Mouse (Mus musculus) erythroblast, embryonic 14.5 days (primary cell): ENCODE measurements around the gene Gm49450. TPM values are rescaled to one million over a fixed set of nuclear protein-coding genes. Genes with fewer than 3 reads are reported as not detected.
"Not testable (repeated sequence)": the region's sequence is repeated elsewhere in the genome, so short reads cannot be mapped to it uniquely, and the experiment has no call there.

Source experiments
- H3K27me3 ChIP-seq: 2 replicates; pipeline ENCODE4 v1.6.1; 2012; ENCODE audit warnings: inconsistent platforms; ENCODE audit not compliant: control insufficient read depth
- H3K36me3 ChIP-seq: 2 replicates; pipeline ENCODE4 v1.6.1; 2012; ENCODE audit warnings: mild to moderate bottlenecking, inconsistent platforms; ENCODE audit not compliant: control insufficient read depth
- H3K4me1 ChIP-seq: 2 replicates; pipeline ENCODE4 v1.6.1; 2012; ENCODE audit warnings: inconsistent platforms; ENCODE audit not compliant: control insufficient read depth
- H3K4me3 ChIP-seq: replicated peaks from 2 replicates; pipeline ENCODE3; 2012; ENCODE audit warnings: moderate library complexity, mild to moderate bottlenecking, inconsistent platforms
- H3K9me3 ChIP-seq: 2 replicates; pipeline ENCODE4 v1.6.1; 2012; ENCODE audit warnings: low read length, inconsistent platforms, mixed read lengths; ENCODE audit not compliant: control insufficient read depth
- GATA1 ChIP-seq: IDR thresholded peaks from 2 replicates; pipeline ENCODE4 v1.6.1; 2012; ENCODE audit warnings: low read length, inconsistent platforms, mixed read lengths
- TAL1 ChIP-seq: IDR thresholded peaks from 3 replicates; pipeline ENCODE4 v1.6.1; 2012; ENCODE audit warnings: low read length, inconsistent platforms, mixed read lengths
- polyA plus RNA-seq: library from polyadenylated mRNA; stranded (reverse); fragments of >175 nt; gene quantifications from 2 replicates; pipeline ENCODE4 v1.2.3, GENCODE M21; 2012

The Gm49450 gene
- polyA plus RNA-seq, 1 experiment: not detected

DNA sequence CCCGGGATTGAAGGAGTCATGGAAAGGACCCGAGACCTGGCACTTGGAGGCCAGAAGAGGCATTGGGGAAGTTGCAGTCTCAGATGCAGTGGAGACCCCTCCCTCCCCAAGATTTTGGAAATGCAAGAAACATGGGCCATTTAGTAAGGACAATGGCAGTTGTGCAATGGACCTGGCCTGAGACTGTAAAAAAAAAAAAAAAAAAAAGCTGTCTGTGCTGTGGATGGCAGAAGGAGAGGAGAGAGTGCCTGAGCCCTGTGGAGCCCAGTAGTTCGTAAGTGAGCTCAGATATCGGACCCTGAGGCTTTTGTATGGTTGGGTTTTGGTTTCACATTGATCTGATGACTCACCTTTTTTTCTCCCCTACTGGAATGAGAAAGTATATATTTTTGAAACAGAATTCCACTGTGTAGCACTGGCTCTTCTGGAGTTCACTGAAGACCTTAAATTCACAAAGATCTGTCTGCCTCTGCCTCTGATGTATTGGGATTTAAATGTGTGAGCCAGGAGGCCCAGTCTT, 5.6 kb upstream of the Gm49450 start:
- Histone ChIP-seq H3K27me3 (peaks cover 22% of the 10 kb centered on the region), H3K4me3 (no peak overlapping the region), H3K4me1 (peaks cover 9% of the 10 kb centered on the region), H3K9me3 (no peaks in the 10 kb centered on the region), H3K36me3 (no peaks in the 10 kb centered on the region)
- TF ChIP-seq GATA1: no peak
- no peak for TF ChIP-seq TAL1

DNA sequence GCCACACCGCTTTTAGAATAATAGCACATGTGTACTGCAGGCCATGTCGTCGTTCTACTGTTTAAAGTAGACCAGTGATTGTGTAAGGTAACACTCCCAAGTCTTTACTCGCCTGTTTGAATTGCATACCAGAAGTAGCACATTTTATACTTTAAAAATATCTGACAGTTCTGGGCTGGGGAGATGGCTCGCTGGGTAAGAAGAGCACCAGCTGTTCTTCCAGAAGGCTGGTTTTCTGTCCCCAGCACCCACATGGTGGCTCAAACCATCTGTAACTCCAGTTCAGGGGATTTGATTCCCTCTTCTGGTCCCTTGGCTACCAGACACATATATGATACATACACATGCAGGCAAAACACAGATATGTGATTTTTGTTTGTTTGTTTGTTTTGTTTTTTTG, 4.1 kb upstream of the Gm49450 start:
- peaks cover 21% of the 10 kb centered on the region for H3K4me1 ChIP-seq
- no peaks in the 10 kb centered on the region for H3K36me3 ChIP-seq
- peaks cover 37% of the 10 kb centered on the region for H3K27me3 ChIP-seq
- TF ChIP-seq TAL1 (no peak), GATA1 (no peak)
- H3K4me3 ChIP-seq: no peak overlapping the region
- H3K9me3 ChIP-seq: no peaks in the 10 kb centered on the region

- H3K9me3 ChIP-seq: no peaks in the 10 kb centered on the region
- peaks cover 25% of the 10 kb centered on the region for H3K4me1 ChIP-seq
- H3K27me3 ChIP-seq: peaks cover 41% of the 10 kb centered on the region
- H3K36me3 ChIP-seq: peaks cover 2% of the 10 kb centered on the region; the same call in 1 of the 2 replicates
- no peak overlapping the region for H3K4me3 ChIP-seq
- TF ChIP-seq GATA1 (no peak), TAL1 (no peak)
Observed at GRCm38 (mm10) chr15:98956000-98956399, 2.6 kb upstream of the Gm49450 start.

DNA sequence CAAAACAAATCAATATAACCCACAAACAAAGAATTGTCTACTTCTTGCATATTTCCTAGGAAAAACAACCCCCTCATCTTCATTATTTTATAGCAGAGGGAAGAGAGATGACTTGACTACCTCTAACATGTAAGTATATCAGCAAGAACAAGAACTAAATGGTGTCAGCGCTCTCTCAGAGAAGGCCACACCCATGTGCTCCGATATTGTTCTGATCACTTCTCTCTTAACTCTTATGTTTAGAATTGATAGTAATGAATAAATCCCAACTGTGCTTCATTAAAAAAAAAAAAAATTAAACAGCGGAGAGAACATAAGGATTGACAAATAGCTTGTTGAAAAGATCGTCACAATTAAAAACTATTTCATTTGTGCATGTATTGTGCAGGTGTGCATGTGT, 2.0 kb upstream of the Gm49450 start:
- H3K9me3 ChIP-seq: no peaks in the 10 kb centered on the region
- H3K27me3 ChIP-seq: peaks cover 41% of the 10 kb centered on the region
- peaks cover 25% of the 10 kb centered on the region for H3K4me1 ChIP-seq
- TF ChIP-seq TAL1 (no peak), GATA1 (no peak)
- no peak overlapping the region for H3K4me3 ChIP-seq
- peaks cover 2% of the 10 kb centered on the region; the same call in 1 of the 2 replicates for H3K36me3 ChIP-seq

DNA sequence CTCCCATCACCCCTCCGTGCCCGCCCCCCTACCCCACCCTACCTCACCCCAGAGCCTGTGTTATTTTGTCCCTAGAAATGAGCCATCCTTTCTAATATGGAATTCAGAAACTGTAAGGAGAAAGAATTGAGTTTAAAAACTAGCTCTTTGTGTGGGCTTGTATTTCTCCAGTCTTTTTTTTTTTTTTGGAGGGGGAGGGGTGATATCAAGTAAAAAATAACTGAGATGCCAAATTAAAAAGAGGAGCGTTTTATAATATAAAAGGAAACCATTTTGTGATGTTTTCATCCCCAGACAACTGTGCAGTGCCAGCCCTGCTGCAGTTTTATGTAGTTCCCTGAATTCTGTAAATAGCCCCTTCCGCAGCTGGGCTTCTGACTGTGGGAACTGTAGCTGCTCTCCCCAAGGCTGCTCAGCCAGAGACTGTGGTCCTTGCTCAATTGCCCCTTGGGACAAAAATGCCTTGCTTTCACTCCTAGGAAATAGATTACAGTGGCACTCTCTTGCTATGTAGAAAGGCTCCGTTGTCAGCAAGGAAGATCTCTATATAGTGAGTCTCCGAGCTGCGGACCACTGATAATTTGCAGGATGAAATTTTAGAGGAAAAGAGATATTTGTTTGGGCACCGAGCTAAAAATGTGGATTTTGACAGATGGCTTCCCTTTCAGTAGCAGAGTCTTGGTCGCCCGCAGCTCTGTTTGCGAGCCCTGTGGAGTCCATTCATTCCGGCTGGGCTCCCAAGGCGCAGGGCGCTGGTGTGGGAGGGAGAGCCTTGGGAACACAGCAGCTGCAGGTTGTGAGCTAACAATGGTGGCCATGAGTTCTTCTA, 1.3 kb upstream of the Gm49450 start:
- H3K4me1 ChIP-seq: peaks cover 22% of the 10 kb centered on the region
- H3K36me3 ChIP-seq: peaks cover 2% of the 10 kb centered on the region; the same call in 1 of the 2 replicates
- TF ChIP-seq TAL1 (no peak), GATA1 (no peak)
- no peak overlapping the region for H3K4me3 ChIP-seq
- peaks cover 41% of the 10 kb centered on the region for H3K27me3 ChIP-seq
- H3K9me3 ChIP-seq: no peaks in the 10 kb centered on the region

DNA sequence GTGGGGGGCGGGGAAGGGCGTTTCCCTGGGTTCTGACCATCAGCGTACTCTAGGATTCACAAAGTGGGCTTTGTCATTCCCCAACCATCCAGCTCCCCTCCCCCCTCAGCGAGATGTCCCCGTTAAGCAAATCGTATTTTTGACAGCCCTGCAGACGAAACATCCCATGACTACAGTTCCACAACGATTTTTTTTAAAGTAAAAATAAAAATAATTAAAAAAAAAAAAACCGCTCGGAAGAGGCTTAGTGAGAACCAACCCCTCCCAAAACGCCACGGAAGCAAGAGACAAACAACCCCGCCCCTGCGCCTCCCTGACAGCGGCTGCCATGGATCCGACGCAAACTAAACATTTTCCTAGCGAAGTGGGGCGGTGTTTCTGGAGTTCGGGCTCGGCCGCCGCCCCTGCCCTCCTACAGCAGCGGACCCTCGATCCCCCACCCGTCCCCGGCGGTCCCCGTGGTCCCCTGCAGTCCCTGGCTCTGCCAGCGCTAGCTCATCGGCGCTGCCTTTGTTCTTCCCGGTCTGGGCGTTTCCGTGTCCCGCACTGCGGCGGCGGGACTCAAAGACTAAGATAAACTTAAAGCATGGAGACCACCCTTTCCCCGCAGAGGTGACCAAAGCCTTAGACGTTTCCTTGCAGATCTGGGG, 475 bp downstream of the Gm49450 start:
- H3K9me3 ChIP-seq: no peaks in the 10 kb centered on the region
- TF ChIP-seq GATA1 (no peak), TAL1 (no peak)
- H3K4me3 ChIP-seq: peak overlapping the region; percentile 71
- H3K36me3 ChIP-seq: peaks cover 2% of the 10 kb centered on the region; the same call in 1 of the 2 replicates
- peaks cover 19% of the 10 kb centered on the region for H3K4me1 ChIP-seq
- peaks cover 41% of the 10 kb centered on the region for H3K27me3 ChIP-seq

- Histone ChIP-seq H3K9me3 (no peaks in the 10 kb centered on the region), H3K36me3 (peaks cover 2% of the 10 kb centered on the region; the same call in 1 of the 2 replicates), H3K4me3 (no peak overlapping the region), H3K4me1 (peaks cover 19% of the 10 kb centered on the region), H3K27me3 (peaks cover 41% of the 10 kb centered on the region)
- TF ChIP-seq GATA1 (no peak), TAL1 (no peak)
Observed at GRCm38 (mm10) chr15:98952063-98952455, 1.3 kb downstream of the Gm49450 start.

DNA sequence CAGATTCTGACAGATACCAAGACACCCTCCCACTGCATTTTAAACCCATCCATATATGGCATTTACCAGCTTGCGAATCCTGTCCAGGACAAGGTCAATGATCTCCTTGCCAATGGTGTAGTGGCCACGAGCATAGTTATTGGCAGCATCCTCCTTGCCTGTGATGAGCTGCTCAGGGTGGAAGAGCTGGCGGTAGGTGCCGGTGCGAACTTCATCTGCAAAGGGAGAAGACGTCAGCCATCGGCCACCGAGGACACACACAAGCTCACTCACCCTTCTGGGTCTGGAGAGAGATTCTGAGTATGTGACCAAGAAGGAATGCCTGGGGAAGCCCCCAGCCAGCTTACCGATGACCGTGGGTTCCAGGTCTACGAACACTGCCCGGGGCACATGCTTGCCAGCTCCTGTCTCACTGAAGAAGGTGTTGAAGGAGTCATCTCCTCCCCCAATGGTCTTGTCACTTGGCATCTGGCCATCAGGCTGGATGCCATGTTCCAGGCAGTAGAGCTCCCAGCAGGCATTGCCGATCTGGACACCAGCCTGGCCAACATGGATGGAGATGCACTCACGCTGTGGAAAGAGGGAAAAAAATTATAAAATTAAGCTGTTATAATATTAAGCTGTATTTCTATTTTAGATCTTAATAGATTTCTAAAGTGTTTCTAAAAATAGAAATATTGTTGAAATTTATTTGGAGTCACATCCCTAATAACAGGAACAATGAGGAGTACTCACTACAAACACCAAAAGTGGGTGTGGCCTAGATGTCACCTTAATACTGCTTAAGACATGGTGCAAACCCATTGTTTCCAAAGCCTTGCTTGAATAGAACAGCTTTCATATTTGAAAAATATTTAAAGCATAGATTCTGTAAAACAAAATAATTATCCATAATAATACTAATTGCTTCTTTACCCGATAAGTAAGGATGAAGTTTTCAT, 2.0 kb downstream of the Gm49450 start:
- Histone ChIP-seq H3K27me3 (peaks cover 40% of the 10 kb centered on the region), H3K4me1 (peaks cover 19% of the 10 kb centered on the region)
- not testable (repeated sequence) for H3K4me3 ChIP-seq, H3K9me3 ChIP-seq, H3K36me3 ChIP-seq
